Mouse (Mus musculus) gastrocnemius, adult 2 months (tissue): ENCODE data around the gene Lipt2. TPM values are rescaled to one million over a fixed set of nuclear protein-coding genes. Genes with fewer than 3 reads are reported as not detected.

Experiments used
- DNase-seq: peaks from one replicate; pipeline ENCODE4 v3.0.0; 2022
- H3K27ac ChIP-seq: fragments of 200-600 bp; 2 replicates; pipeline ENCODE4 v1.8.1; 2022; ENCODE audit warnings: mild to moderate bottlenecking
- H3K4me3 ChIP-seq: fragments of 200-600 bp; 2 replicates; pipeline ENCODE4 v1.8.1; 2022; ENCODE audit warnings: mild to moderate bottlenecking, moderate library complexity
- CTCF ChIP-seq: fragments of 200-600 bp; IDR thresholded peaks from 2 replicates; pipeline ENCODE4 v1.8.1; 2022; ENCODE audit warnings: antibody characterized with exemption, mild to moderate bottlenecking, moderate library complexity
- intact Hi-C: fragments of 180-260 bp; cut with DNase I; formaldehyde crosslinking; loops from one replicate; pipeline ENCODE4 v1.15.1; 2025
- long read RNA-seq, 2 experiments: library from polyadenylated mRNA; stranded (forward); transcript quantifications; one replicate each; pipeline ENCODE4 v2.0.0; 2021
- total RNA-seq, 2 experiments: library from RNA; stranded (reverse); gene quantifications; 2 replicates each; pipeline ENCODE4 v1.2.3; 2021

The Lipt2 gene
- total RNA-seq, result 1 to 10 TPM; 4.7 to 5.3 TPM
- long read RNA-seq, experiment 1, partial matches to known transcripts, result 0 of 4 reads
- long read RNA-seq, experiment 1, other reads (novel, unspliced or antisense), result 0 of 4 reads
- long read RNA-seq, experiment 2, partial matches to known transcripts, result 0 of 4 reads
- long read RNA-seq, experiment 2, other reads (novel, unspliced or antisense), result 0 of 4 reads

DNA sequence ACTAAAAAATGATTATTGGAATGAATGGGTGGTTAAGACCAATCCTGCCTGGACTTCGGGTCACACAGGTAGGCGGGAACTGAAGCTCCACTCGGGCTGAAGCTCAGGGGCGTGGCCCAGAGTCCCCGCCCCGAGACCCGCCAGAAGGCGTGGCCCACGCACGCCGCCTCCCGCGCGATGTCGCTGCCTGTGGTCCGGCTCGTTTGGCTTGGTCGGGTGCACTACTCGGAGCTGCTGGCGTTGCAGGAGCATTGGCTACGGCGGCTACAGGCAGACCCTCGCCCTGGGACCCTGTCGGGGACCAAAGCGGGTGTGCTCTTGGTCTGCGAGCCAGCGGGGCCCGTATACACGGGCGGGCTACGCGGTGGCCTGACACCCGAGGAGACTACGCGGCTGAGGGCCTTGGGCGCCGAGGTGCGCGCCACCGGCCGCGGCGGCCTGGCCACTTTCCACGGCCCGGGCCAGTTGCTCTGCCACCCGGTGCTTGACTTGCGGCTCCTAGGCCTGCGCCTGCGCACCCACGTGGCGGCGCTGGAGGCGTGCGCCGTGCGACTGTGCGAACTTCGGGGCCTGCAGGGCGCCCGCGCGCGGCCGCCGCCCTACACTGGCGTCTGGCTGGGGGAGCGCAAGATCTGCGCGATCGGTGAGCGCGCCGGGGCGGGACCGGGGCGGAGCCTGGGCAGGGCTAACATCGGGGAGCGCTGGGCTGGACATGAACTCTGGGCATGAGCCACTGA, at the start of gene Lipt2:
Gene Lipt2, plus strand, starts transcription at position 173 of the 737 bp plus-strand sequence.
- intact Hi-C loops, result loop anchor here (2.0 kb wide), 1 partner anchor 36 kb away; no protein-coding TSS in a partner anchor
- peak; percentile 98 for DNase-seq
- peak; percentile 37 for TF ChIP-seq CTCF
- peak within 1 kb of the TSS; percentile 97 for H3K4me3 ChIP-seq
- peak within 1 kb of the TSS; percentile 99 for H3K27ac ChIP-seq

DNA sequence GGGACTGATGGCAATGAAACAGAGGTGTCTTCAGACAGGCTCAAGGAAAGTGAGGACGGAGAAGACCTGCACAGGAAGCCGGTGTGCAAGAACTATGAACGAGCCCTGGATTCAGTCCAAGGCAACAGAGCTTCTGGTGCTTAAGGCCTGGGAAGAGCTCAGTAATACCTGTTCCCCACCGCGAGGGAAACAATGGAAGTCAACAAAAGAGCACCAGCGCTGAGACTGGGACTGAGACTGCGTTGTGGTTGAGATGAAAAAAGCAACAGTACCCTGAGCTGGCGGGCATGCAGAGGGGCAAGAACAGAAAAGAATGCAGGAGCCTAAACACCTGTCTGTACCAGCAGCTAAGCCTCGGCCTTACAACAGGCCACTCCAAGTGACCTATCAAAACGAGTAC, 47.6 kb upstream of the Lipt2 start:
- no peak overlapping the region for H3K27ac ChIP-seq
- H3K4me3 ChIP-seq, result no peak overlapping the region
- TF ChIP-seq CTCF, result no peak
- no peak for DNase-seq
- intact Hi-C loops, result no loop called here

DNA sequence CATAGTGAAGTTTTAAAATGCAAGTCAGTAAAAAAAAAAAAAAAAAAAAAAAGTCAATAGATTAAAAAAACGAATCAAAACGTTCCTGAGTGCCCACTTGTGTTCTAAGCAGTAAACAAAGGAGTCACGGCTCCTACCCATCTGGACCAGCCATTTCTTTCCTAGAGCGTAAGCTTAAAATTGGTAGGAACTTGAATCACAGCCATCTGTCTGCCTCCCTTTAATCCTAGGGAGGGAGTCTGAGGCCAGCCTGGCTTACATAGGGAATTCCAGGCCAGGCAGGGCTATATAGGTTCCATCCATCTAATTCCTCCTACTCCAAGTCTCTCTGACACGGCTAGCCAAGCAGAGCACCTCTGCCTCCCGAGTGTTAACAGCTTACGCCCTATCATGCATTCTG, 45.3 kb upstream of the Lipt2 start:
- no peak overlapping the region for H3K4me3 ChIP-seq
- H3K27ac ChIP-seq, result no peak overlapping the region
- TF ChIP-seq CTCF, result no peak
- no peak for DNase-seq
- intact Hi-C loops, result no loop called here

GRCm38 (mm10) chr7:100114279-100114678, 44.8 kb upstream of the Lipt2 start:
- no peak for DNase-seq
- no peak overlapping the region for H3K27ac ChIP-seq
- intact Hi-C loops, result no loop called here

GRCm38 (mm10) chr7:100120791-100121261, 38.3 kb upstream of the Lipt2 start:
- intact Hi-C loops, result loop anchor here (5.0 kb wide), 2 partner anchors 106 to 109 kb away; partner anchors contain the start of gene Pgm2l1
- DNase-seq, result no peak
- no peak for TF ChIP-seq CTCF
- peak overlapping the region; percentile 98 for H3K4me3 ChIP-seq
- peak overlapping the region; percentile 91 for H3K27ac ChIP-seq

More at GRCm38 (mm10) chr7:100114279-100114678, 44.8 kb upstream of the Lipt2 start:
- no peak for TF ChIP-seq CTCF
- H3K4me3 ChIP-seq, result no peak overlapping the region

GRCm38 (mm10) chr7:100121376-100121789, 37.7 kb upstream of the Lipt2 start, which contains the start of gene Pold3:
TSS of gene Pold3 (minus strand) at chr7:100121565.
- no peak for TF ChIP-seq CTCF
- peak; percentile 98 for DNase-seq
- Histone ChIP-seq H3K4me3 (peak within 1 kb of the TSS; percentile 98), H3K27ac (peak within 1 kb of the TSS; percentile 91)
- intact Hi-C loops, result loop anchor here (5.0 kb wide), 2 partner anchors 106 to 109 kb away; partner anchors contain the start of gene Pgm2l1

DNA sequence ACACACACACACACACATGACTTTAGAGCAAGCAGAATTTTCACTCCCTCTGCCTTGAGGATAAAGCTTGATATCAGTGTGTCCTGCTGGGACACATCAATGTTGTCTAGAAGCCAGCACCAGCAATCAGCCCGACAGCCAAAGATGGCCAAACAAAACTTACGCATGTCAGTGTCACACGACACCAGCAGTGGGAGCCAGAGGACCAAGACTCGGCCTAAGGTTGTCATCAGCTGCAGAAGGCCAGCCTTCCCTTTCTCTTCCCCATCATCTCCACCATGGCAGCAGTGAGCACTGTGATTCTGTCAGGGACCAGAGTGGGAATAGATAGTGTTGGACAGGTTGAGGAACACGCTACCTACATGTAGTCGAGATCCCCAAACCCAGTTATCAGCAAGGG, 35.6 kb upstream of the Lipt2 start:
- Histone ChIP-seq H3K4me3 (no peak overlapping the region), H3K27ac (no peak overlapping the region)
- DNase-seq, result peak; percentile 36
- intact Hi-C loops, result loop anchor here (2.0 to 5.0 kb wide), 3 partner anchors 35 to 111 kb away; partner anchors contain the start of genes Lipt2 and Pgm2l1
- TF ChIP-seq CTCF, result peak; percentile 43

GRCm38 (mm10) chr7:100124211-100124610, 34.9 kb upstream of the Lipt2 start:
- intact Hi-C loops, result loop anchor here (1.0 to 5.0 kb wide), 3 partner anchors 103 to 136 kb away; partner anchors contain the start of gene Pgm2l1
- DNase-seq, result peak; percentile 42
- peak; percentile 58 for TF ChIP-seq CTCF
- no peak overlapping the region for H3K4me3 ChIP-seq
- H3K27ac ChIP-seq, result no peak overlapping the region

DNA sequence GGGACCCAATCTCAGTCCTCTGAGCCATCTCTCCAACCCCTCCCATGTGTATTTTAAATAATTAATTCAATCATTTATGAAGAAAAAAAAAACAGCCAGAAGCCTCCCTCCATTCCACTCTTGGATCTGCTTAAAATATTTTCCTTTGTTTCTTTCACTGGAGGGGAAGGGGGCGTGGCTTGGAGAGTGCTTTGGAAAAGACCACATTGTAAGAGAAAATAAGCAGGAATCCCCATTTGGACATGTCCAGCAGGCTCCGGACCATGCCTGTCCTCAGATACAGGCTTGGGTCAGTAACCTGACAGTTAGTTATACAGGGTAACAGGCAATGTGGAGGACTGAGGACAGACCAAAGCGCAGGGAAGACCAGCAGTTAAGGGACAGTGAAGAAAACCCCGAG, 33.9 kb upstream of the Lipt2 start:
- TF ChIP-seq CTCF, result no peak
- no peak for DNase-seq
- intact Hi-C loops, result no loop called here
- Histone ChIP-seq H3K27ac (no peak overlapping the region), H3K4me3 (no peak overlapping the region)

- TF ChIP-seq CTCF, result no peak
- H3K4me3 ChIP-seq, result no peak overlapping the region
- intact Hi-C loops, result no loop called here
- DNase-seq, result no peak
- no peak overlapping the region for H3K27ac ChIP-seq
These were observed 32.6 kb upstream of the Lipt2 start for GRCm38 (mm10) chr7:100126514-100126913.

- Histone ChIP-seq H3K27ac (no peak overlapping the region), H3K4me3 (no peak overlapping the region)
- intact Hi-C loops, result no loop called here
- TF ChIP-seq CTCF, result no peak
- no peak for DNase-seq
These were observed 30.6 kb upstream of the Lipt2 start for GRCm38 (mm10) chr7:100128262-100129041.

DNA sequence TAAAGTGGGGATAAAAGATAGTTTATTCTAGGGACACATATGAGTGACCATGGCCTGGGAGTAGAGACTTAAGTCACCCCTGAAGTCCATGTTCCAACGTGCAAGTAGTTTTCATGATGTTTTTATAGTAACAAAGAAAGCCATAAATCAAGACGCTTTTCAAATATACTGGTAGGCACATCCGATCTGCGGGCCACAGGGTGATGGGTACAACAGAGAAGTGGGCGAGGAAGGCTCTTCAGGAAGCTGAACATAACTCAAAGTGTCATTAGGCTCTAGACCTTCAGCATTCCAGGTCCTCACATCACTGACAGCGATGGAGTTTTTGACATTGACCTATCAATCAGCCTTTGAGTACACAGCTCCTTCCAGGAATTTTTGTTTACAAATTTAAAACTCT, 28.5 kb upstream of the Lipt2 start:
- intact Hi-C loops, result no loop called here
- DNase-seq, result no peak
- TF ChIP-seq CTCF, result no peak
- Histone ChIP-seq H3K4me3 (no peak overlapping the region), H3K27ac (no peak overlapping the region)

GRCm38 (mm10) chr7:100132379-100132778, 26.7 kb upstream of the Lipt2 start:
- H3K27ac ChIP-seq, result no peak overlapping the region
- no peak for TF ChIP-seq CTCF
- intact Hi-C loops, result no loop called here
- no peak for DNase-seq
- H3K4me3 ChIP-seq, result no peak overlapping the region
